Mouse (Mus musculus) midbrain, embryonic 11.5 days (tissue): ENCODE data around the gene Dst. TPM values are rescaled to one million over a fixed set of nuclear protein-coding genes. Genes with fewer than 3 reads are reported as not detected.

ENCODE experiments used
- ATAC-seq: fragments of 200-750 bp; cut with Nextera tagmentation; 2 replicates; pipeline ENCODE4 v1.8.0; 2017; ENCODE audit warnings: moderate TSS enrichment, moderate library complexity; ENCODE audit not compliant: low FRiP score
- DNase-seq: peaks from one replicate; pipeline ENCODE4 v3.0.0; 2015; ENCODE audit warnings: low spot score; ENCODE audit errors: missing footprints
- H3K27ac ChIP-seq: fragments of 300-500 bp; sonication (generic); 2 replicates; pipeline ENCODE4 v1.5.1; 2014; ENCODE audit warnings: low read depth, low read length
- H3K27me3 ChIP-seq: fragments of 300-500 bp; sonication (generic); 2 replicates; pipeline ENCODE4 v1.6.1; 2014; ENCODE audit warnings: mild to moderate bottlenecking, low read length, moderate library complexity, mixed read lengths; ENCODE audit not compliant: control insufficient read depth, insufficient read depth
- H3K36me3 ChIP-seq: fragments of 300-500 bp; sonication (generic); 2 replicates; pipeline ENCODE4 v1.6.1; 2014; ENCODE audit warnings: mild to moderate bottlenecking, low read length, moderate library complexity, mixed read lengths; ENCODE audit not compliant: control insufficient read depth, insufficient read depth
- H3K4me1 ChIP-seq: fragments of 300-500 bp; sonication (generic); 2 replicates; pipeline ENCODE4 v1.6.1; 2014; ENCODE audit warnings: low read length; ENCODE audit not compliant: control insufficient read depth, insufficient read depth
- H3K4me2 ChIP-seq: fragments of 300-500 bp; sonication (generic); 2 replicates; pipeline ENCODE4 v1.6.1; 2014; ENCODE audit warnings: mild to moderate bottlenecking, moderate library complexity
- H3K4me3 ChIP-seq: fragments of 300-500 bp; sonication (generic); 2 replicates; pipeline ENCODE4 v1.5.1; 2014; ENCODE audit warnings: low read depth, low read length
- H3K9ac ChIP-seq: fragments of 300-500 bp; sonication (generic); 2 replicates; pipeline ENCODE4 v1.6.1; 2014; ENCODE audit warnings: low read length
- H3K9me3 ChIP-seq: fragments of 300-500 bp; sonication (generic); 2 replicates; pipeline ENCODE4 v1.6.1; 2016; ENCODE audit warnings: low read length; ENCODE audit not compliant: control insufficient read depth
- WGBS: fragments of 180-500 bp; shearing (Covaris S2); extraction: QIAGEN DNeasy Blood & Tissue Kit; methylation state at CpG from one replicate; pipeline ENCODE4 v1.1.7; 2014; 5-methylcytosine and 5-hydroxymethylcytosine counted together
- polyA plus RNA-seq: library from polyadenylated mRNA; unstranded; fragments of >200 nt; fragmentation: Nextera tagmentation; extraction: Ambion mirVana; gene quantifications from 2 replicates; pipeline ENCODE4 v1.2.1, GENCODE M21; 2014

Gene Dst
- polyA plus RNA-seq, 1 experiment from 2014 or later: 33.3 TPM

GRCm38 (mm10) chr1:34107076-34107475 lies 199.1 kb downstream of the Dst start:
- ATAC-seq (no peak), DNase-seq (no peak)
- H3K27ac ChIP-seq: no peak overlapping the region; the same call in 1 of the 2 replicates
- no peak overlapping the region for H3K4me3 ChIP-seq
- peaks cover 19% of the 10 kb centered on the region for H3K4me1 ChIP-seq
- H3K9ac ChIP-seq: 0 out of 2 replicates have a peak overlapping the region, but pooled peaks have one; percentile 3
- H3K36me3 ChIP-seq: no peaks in the 10 kb centered on the region
- 28% methylated on average over 8 of the region's 8 CpGs for WGBS
- H3K27me3 ChIP-seq: no peaks in the 10 kb centered on the region
- no peaks in the 10 kb centered on the region for H3K9me3 ChIP-seq
- H3K4me2 ChIP-seq: no peak overlapping the region

- no peak for ATAC-seq
- WGBS: 77% methylated on average over 6 of the region's 6 CpGs
- H3K4me3 ChIP-seq: no peak overlapping the region
Measured at GRCm38 (mm10) chr1:34109599-34110210, 201.7 kb downstream of the Dst start.

GRCm38 (mm10) chr1:34110862-34111261 lies 202.8 kb downstream of the Dst start:
- Histone ChIP-seq H3K36me3 (no peaks in the 10 kb centered on the region), H3K4me2 (no peak overlapping the region), H3K4me1 (peaks cover 8% of the 10 kb centered on the region), H3K9ac (no peak overlapping the region), H3K27ac (no peak overlapping the region), H3K9me3 (no peaks in the 10 kb centered on the region), H3K27me3 (no peaks in the 10 kb centered on the region), H3K4me3 (no peak overlapping the region)
- ATAC-seq (no peak), DNase-seq (no peak)
- WGBS: 78% methylated on average over 2 of the region's 2 CpGs

More at GRCm38 (mm10) chr1:34109599-34110210, 201.7 kb downstream of the Dst start:
- no peak for DNase-seq
- H3K9me3 ChIP-seq: no peaks in the 10 kb centered on the region
- H3K27ac ChIP-seq: no peak overlapping the region
- H3K9ac ChIP-seq: no peak overlapping the region
- H3K4me1 ChIP-seq: peaks cover 8% of the 10 kb centered on the region
- no peaks in the 10 kb centered on the region for H3K36me3 ChIP-seq
- H3K27me3 ChIP-seq: no peaks in the 10 kb centered on the region
- H3K4me2 ChIP-seq: no peak overlapping the region

DNA sequence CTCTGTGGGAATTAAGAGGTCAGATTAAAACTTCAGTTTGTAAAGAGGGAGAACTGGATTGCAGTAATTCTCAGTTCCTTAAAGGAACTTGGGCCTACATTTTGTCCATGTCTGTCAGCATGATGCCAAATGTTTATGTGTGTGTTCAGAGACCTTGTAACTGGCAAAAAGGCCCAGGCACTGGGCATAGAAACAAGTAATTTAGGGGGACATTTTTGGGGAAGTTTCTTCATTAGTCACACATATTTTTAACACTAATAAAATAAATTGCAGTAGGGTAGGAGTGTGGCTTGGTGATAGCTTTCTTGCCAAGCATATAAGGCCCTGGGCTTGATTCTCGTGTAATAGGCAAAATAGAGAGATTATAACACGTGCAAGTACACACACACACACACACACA lies 203.9 kb downstream of the Dst start:
- no peak overlapping the region for H3K27ac ChIP-seq
- H3K4me2 ChIP-seq: no peak overlapping the region
- DNase-seq (no peak), ATAC-seq (no peak)
- no peak overlapping the region for H3K9ac ChIP-seq
- H3K27me3 ChIP-seq: no peaks in the 10 kb centered on the region
- 89% methylated on average over 2 of the region's 2 CpGs for WGBS
- H3K4me3 ChIP-seq: no peak overlapping the region
- peaks cover 2% of the 10 kb centered on the region for H3K4me1 ChIP-seq
- no peaks in the 10 kb centered on the region for H3K36me3 ChIP-seq
- H3K9me3 ChIP-seq: no peaks in the 10 kb centered on the region

- no peak for DNase-seq
- H3K4me3 ChIP-seq: no peak overlapping the region
- no peak overlapping the region for H3K9ac ChIP-seq
- H3K36me3 ChIP-seq: no peaks in the 10 kb centered on the region
- H3K27ac ChIP-seq: no peak overlapping the region
- H3K9me3 ChIP-seq: no peaks in the 10 kb centered on the region
- ATAC-seq: no peak
- no peaks in the 10 kb centered on the region for H3K4me1 ChIP-seq
- H3K27me3 ChIP-seq: no peaks in the 10 kb centered on the region
- H3K4me2 ChIP-seq: no peak overlapping the region
- WGBS: 81% methylated on average over 11 of the region's 11 CpGs
Measured at GRCm38 (mm10) chr1:34116444-34116843, 208.4 kb downstream of the Dst start.

- H3K9me3 ChIP-seq: no peaks in the 10 kb centered on the region
- DNase-seq (no peak), ATAC-seq (no peak)
- H3K4me1 ChIP-seq: no peaks in the 10 kb centered on the region
- no peaks in the 10 kb centered on the region for H3K36me3 ChIP-seq
- no peak overlapping the region for H3K4me2 ChIP-seq
- no peak overlapping the region for H3K9ac ChIP-seq
- H3K27ac ChIP-seq: no peak overlapping the region
- 90% methylated on average over 9 of the region's 9 CpGs for WGBS
- no peaks in the 10 kb centered on the region for H3K27me3 ChIP-seq
- H3K4me3 ChIP-seq: no peak overlapping the region
Measured at GRCm38 (mm10) chr1:34117056-34117455, 209.0 kb downstream of the Dst start.

- Histone ChIP-seq H3K27me3 (no peaks in the 10 kb centered on the region), H3K36me3 (no peaks in the 10 kb centered on the region), H3K4me1 (no peaks in the 10 kb centered on the region), H3K9ac (no peak overlapping the region), H3K4me2 (no peak overlapping the region), H3K9me3 (no peaks in the 10 kb centered on the region), H3K4me3 (no peak overlapping the region), H3K27ac (no peak overlapping the region)
- DNase-seq (no peak), ATAC-seq (no peak)
- WGBS: 60% methylated on average over 3 of the region's 3 CpGs
Measured at GRCm38 (mm10) chr1:34117709-34118108, 209.7 kb downstream of the Dst start.

DNA sequence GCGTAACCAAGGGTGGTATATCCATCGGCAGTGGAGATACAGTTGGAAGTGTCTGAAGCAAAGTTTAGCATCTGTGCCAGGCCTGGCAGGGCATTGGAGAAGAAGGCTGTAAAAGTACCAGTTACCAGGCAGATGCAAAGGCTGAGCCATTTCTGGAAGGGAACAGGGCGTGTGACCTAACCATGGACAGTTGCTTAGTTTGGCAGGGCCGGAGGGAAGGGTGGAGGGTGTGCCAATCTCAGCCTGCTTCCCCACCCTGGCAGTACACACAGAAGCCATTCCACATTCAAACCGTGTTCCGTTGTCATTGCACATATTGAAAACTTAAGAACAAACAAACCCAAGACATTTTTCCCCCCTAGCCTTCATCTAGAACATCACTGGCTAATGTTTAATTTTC lies 212.0 kb downstream of the Dst start:
- no peak for DNase-seq
- WGBS: 92% methylated on average over 6 of the region's 6 CpGs

DNA sequence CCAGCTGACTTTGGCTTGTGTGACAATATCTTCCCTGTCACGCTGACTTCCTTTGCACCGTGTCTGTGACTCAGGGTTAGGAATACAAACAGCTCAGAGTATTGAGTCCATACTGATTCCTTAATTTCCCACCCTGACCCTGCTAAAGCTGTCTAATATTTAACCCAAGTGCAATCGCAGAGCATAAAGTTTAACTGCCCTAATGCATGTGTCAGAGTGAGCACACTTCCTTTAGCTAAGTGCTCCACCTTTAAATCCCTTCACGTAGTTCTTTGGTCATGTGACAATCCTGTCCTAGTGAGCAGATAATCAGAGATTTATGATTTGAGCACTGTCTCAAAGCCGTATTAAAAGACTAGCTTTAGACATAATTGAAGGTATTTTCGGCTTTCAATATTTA lies 212.6 kb downstream of the Dst start:
- Histone ChIP-seq H3K9ac (no peak overlapping the region), H3K27ac (no peak overlapping the region), H3K4me3 (no peak overlapping the region), H3K27me3 (no peaks in the 10 kb centered on the region), H3K36me3 (no peaks in the 10 kb centered on the region), H3K4me1 (no peaks in the 10 kb centered on the region), H3K9me3 (no peaks in the 10 kb centered on the region), H3K4me2 (no peak overlapping the region)
- ATAC-seq (no peak), DNase-seq (no peak)
- WGBS: 82% methylated on average over 6 of the region's 6 CpGs

More for the DNA sequence above, 212.0 kb downstream of the Dst start:
- Histone ChIP-seq H3K36me3 (no peaks in the 10 kb centered on the region), H3K4me2 (no peak overlapping the region), H3K27ac (no peak overlapping the region), H3K4me3 (no peak overlapping the region), H3K9ac (no peak overlapping the region), H3K9me3 (no peaks in the 10 kb centered on the region), H3K27me3 (no peaks in the 10 kb centered on the region), H3K4me1 (no peaks in the 10 kb centered on the region)
- no peak for ATAC-seq
